ENCODE assay signal across 9 mouse cellular contexts in genomic region chr6:72428036-72428435, GRCm38 (mm10). TPM values are rescaled to one million over a fixed set of nuclear protein-coding genes. Genes with fewer than 3 reads are reported as not detected.
DNase-seq lines count a peak whose midpoint lies in the region; ATAC-seq and TF ChIP-seq lines count a peak whose summit lies in the region.
"Had no signal": no experiment of that assay in that cellular context is flagged by ENCODE, and none has a peak within 500 bp of the region (broad histone marks: within the 10 kb centered on the region; RNA-seq: fewer than 3 reads in every experiment).

No protein-coding gene starts in this region.

- no peak overlapping the region for H3K4me2 ChIP-seq in forebrain, embryonic 11.5 days (ENCODE audit: low read depth, low read length, severe bottlenecking)
- H3K4me2 ChIP-seq in heart, postnatal 0 days (ENCODE audit: low read depth, low read length) = no peak overlapping the region
- no peak overlapping the region for H3K4me2 ChIP-seq in liver, embryonic 13.5 days
- no peak overlapping the region for H3K4me2 ChIP-seq in neural tube, embryonic 11.5 days (ENCODE audit: low read depth)
- no peak overlapping the region for H3K4me2 ChIP-seq in stomach, embryonic 16.5 days (ENCODE audit: low read depth, low read length)
- H3K4me2 ChIP-seq: embryonic facial prominence, embryonic 13.5 days had no signal

- no peak overlapping the region for H3K9ac ChIP-seq in forebrain, embryonic 11.5 days (ENCODE audit: low read length)
- no peak overlapping the region for H3K9ac ChIP-seq in heart, postnatal 0 days (replicated peaks; ENCODE audit: low read depth, low read length)
- no peak overlapping the region for H3K9ac ChIP-seq in liver, embryonic 13.5 days
- no peak overlapping the region for H3K9ac ChIP-seq in neural tube, embryonic 11.5 days (ENCODE audit: low read length)
- no peak overlapping the region for H3K9ac ChIP-seq in stomach, embryonic 16.5 days (ENCODE audit: low read length)
- H3K9ac ChIP-seq: embryonic facial prominence, embryonic 13.5 days had no signal

- no peaks in the 10 kb centered on the region for H3K9me3 ChIP-seq in forebrain, embryonic 11.5 days (ENCODE audit: control insufficient read depth, low read length)
- peaks cover 5% of the 10 kb centered on the region; the same call in 1 of the 2 replicates for H3K9me3 ChIP-seq in heart, postnatal 0 days (replicated peaks; ENCODE audit: control insufficient read depth, low read length)
- no peaks in the 10 kb centered on the region; the same call in 1 of the 2 replicates for H3K9me3 ChIP-seq in liver, embryonic 13.5 days (replicated peaks)
- H3K9me3 ChIP-seq in neural tube, embryonic 11.5 days (ENCODE audit: control insufficient read depth, low read length) = no peaks in the 10 kb centered on the region
- no peaks in the 10 kb centered on the region for H3K9me3 ChIP-seq in stomach, embryonic 16.5 days (replicated peaks; ENCODE audit: control insufficient read depth, low read length)
- H3K9me3 ChIP-seq: embryonic facial prominence, embryonic 13.5 days had no signal

- no peak for TF ChIP-seq POLR2A in bone marrow macrophage, adult 2 months (IDR thresholded peaks at IDR 0.05; ENCODE audit: borderline replicate concordance, low read depth, low read length)

- peaks cover 3% of the 10 kb centered on the region for H3K4me1 ChIP-seq in bone marrow macrophage, adult 2 months (ENCODE audit: control insufficient read depth, insufficient read depth, low read length)
- no peaks in the 10 kb centered on the region for H3K4me1 ChIP-seq in forebrain, embryonic 11.5 days (replicated peaks; ENCODE audit: control insufficient read depth, insufficient read depth, low read length)
- H3K4me1 ChIP-seq in heart, postnatal 0 days (ENCODE audit: control insufficient read depth, insufficient read depth) = no peaks in the 10 kb centered on the region
- H3K4me1 ChIP-seq in liver, embryonic 13.5 days (replicated peaks) = no peaks in the 10 kb centered on the region; the same call in 1 of the 2 replicates
- no peaks in the 10 kb centered on the region for H3K4me1 ChIP-seq in neural tube, embryonic 11.5 days (ENCODE audit: control insufficient read depth, insufficient read depth, low read length)
- no peaks in the 10 kb centered on the region for H3K4me1 ChIP-seq in stomach, embryonic 16.5 days (ENCODE audit: control insufficient read depth, insufficient read depth, low read length)
- H3K4me1 ChIP-seq: embryonic facial prominence, embryonic 13.5 days had no signal

- TF ChIP-seq CTCF in bone marrow macrophage, adult 2 months (IDR thresholded peaks at IDR 0.05; ENCODE audit: low read depth, low read length) = peak; percentile 71
- peak; percentile 82 for TF ChIP-seq CTCF in heart, postnatal 0 days (IDR thresholded peaks at IDR 0.05; ENCODE audit: low read depth)

- WGBS in forebrain, embryonic 11.5 days = 31% methylated on average over 8 of the region's 8 CpGs
- WGBS in heart, postnatal 0 days = 40% methylated on average over 8 of the region's 8 CpGs
- WGBS in liver, embryonic 13.5 days (ENCODE audit: insufficient replicate concordance) = 42% methylated on average over 8 of the region's 8 CpGs
- WGBS in neural tube, embryonic 11.5 days = 39% methylated on average over 8 of the region's 8 CpGs
- 35% methylated on average over 8 of the region's 8 CpGs for WGBS in stomach, embryonic 16.5 days

- H3K27ac ChIP-seq in bone marrow macrophage, adult 2 months (ENCODE audit: insufficient read depth, low read depth, low read length) = no peak overlapping the region
- H3K27ac ChIP-seq in forebrain, embryonic 11.5 days (ENCODE audit: low read depth, low read length) = no peak overlapping the region
- H3K27ac ChIP-seq in heart, postnatal 0 days (ENCODE audit: low read depth) = no peak overlapping the region
- H3K27ac ChIP-seq in liver, embryonic 13.5 days = no peak overlapping the region
- no peak overlapping the region for H3K27ac ChIP-seq in neural tube, embryonic 11.5 days (ENCODE audit: low read depth, low read length)
- H3K27ac ChIP-seq in stomach, embryonic 16.5 days (ENCODE audit: low read length) = no peak overlapping the region
- H3K27ac ChIP-seq: embryonic facial prominence, embryonic 13.5 days had no signal

- peak; percentile 76 for ATAC-seq in CD4-positive, CD25-positive, alpha-beta regulatory T cell, adult 4 months
- peak; percentile 81 for ATAC-seq in forebrain, embryonic 11.5 days (replicated peaks; ENCODE audit: low FRiP score)
- peak; percentile 71 for ATAC-seq in heart, postnatal 0 days (ENCODE audit: insufficient read depth, low read depth)
- ATAC-seq in liver, embryonic 13.5 days (ENCODE audit: low read depth) = peak; percentile 42
- ATAC-seq in neural tube, embryonic 11.5 days (ENCODE audit: insufficient read depth, low FRiP score, low TSS enrichment) = peak; percentile 77; the same call in 1 of the 2 replicates
- peak; percentile 66 for ATAC-seq in stomach, embryonic 16.5 days (ENCODE audit: insufficient read depth, low FRiP score)

- no peak overlapping the region for H3K4me3 ChIP-seq in bone marrow macrophage, adult 2 months (ENCODE audit: insufficient read depth, low read length)
- no peak overlapping the region for H3K4me3 ChIP-seq in forebrain, embryonic 11.5 days (ENCODE audit: low read depth, low read length)
- no peak overlapping the region for H3K4me3 ChIP-seq in heart, postnatal 0 days (ENCODE audit: low read depth, low read length)
- no peak overlapping the region for H3K4me3 ChIP-seq in liver, embryonic 13.5 days (replicated peaks)
- no peak overlapping the region for H3K4me3 ChIP-seq in neural tube, embryonic 11.5 days (ENCODE audit: low read depth, low read length)
- no peak overlapping the region for H3K4me3 ChIP-seq in stomach, embryonic 16.5 days (replicated peaks; ENCODE audit: low read length)
- H3K4me3 ChIP-seq: embryonic facial prominence, embryonic 13.5 days had no signal

- DNase-seq in forebrain, embryonic 11.5 days (ENCODE audit: low spot score) = peak; percentile 83
- peak; percentile 71 for DNase-seq in heart, postnatal 0 days (ENCODE audit: low spot score)
- peak; percentile 86 to 91 for DNase-seq in kidney, postnatal 25 days
- DNase-seq in liver, embryonic 13.5 days = peak; percentile 49
- DNase-seq in neural tube, embryonic 11.5 days (ENCODE audit: low spot score) = peak; percentile 73

- peaks cover 2% of the 10 kb centered on the region; the same call in 1 of the 2 replicates for H3K36me3 ChIP-seq in forebrain, embryonic 11.5 days (ENCODE audit: control insufficient read depth, insufficient read depth, low read length)
- peaks cover 86% of the 10 kb centered on the region for H3K36me3 ChIP-seq in heart, postnatal 0 days (replicated peaks; ENCODE audit: control insufficient read depth, insufficient read depth, low read length)
- H3K36me3 ChIP-seq in liver, embryonic 13.5 days = peaks cover 90% of the 10 kb centered on the region
- H3K36me3 ChIP-seq in neural tube, embryonic 11.5 days (ENCODE audit: control insufficient read depth, insufficient read depth, low read length) = peaks cover 11% of the 10 kb centered on the region
- H3K36me3 ChIP-seq in stomach, embryonic 16.5 days (ENCODE audit: control insufficient read depth, insufficient read depth, low read length) = peaks cover 32% of the 10 kb centered on the region

- no peaks in the 10 kb centered on the region for H3K27me3 ChIP-seq in forebrain, embryonic 11.5 days (ENCODE audit: control insufficient read depth, insufficient read depth, low read length)
- no peaks in the 10 kb centered on the region for H3K27me3 ChIP-seq in heart, postnatal 0 days (ENCODE audit: control insufficient read depth, insufficient read depth, low read length)
- H3K27me3 ChIP-seq in liver, embryonic 13.5 days = no peaks in the 10 kb centered on the region
- H3K27me3 ChIP-seq in neural tube, embryonic 11.5 days (ENCODE audit: control insufficient read depth, insufficient read depth, low read length) = no peaks in the 10 kb centered on the region
- H3K27me3 ChIP-seq in stomach, embryonic 16.5 days (ENCODE audit: control insufficient read depth, insufficient read depth, low read length) = no peaks in the 10 kb centered on the region
- H3K27me3 ChIP-seq: embryonic facial prominence, embryonic 13.5 days had no signal

- no peak for TF ChIP-seq EP300 in heart, postnatal 0 days (IDR thresholded peaks at IDR 0.05; ENCODE audit: low read depth)

RNA-seq across cellular contexts. Expression of gene Mat2a, which starts 11.3 kb away (rescaled TPM):
- 100 to 1,000 TPM; 222 to 239 TPM for polyA plus RNA-seq in CD4-positive, CD25-positive, alpha-beta regulatory T cell, adult 4 months (2017; shearing (Covaris generic))
- 88.0 and 88.8 TPM in 2 replicates for polyA plus RNA-seq in bone marrow macrophage, adult 2 months (2012; ENCODE audit: insufficient read depth, insufficient read length, missing spikeins)
- 504 and 506 TPM in 2 replicates for polyA plus RNA-seq in forebrain, embryonic 11.5 days (2014; fragmentation: Nextera tagmentation; extraction: Ambion mirVana)
- total RNA-seq in heart, postnatal 0 days (2014; rRNA removed; ENCODE audit: low replicate concordance) = 111 and 123 TPM in 2 replicates
- polyA plus RNA-seq in heart, postnatal 0 days (2015; fragmentation: Nextera tagmentation; extraction: Ambion mirVana) = 200 and 229 TPM in 2 replicates
- polyA plus RNA-seq in liver, embryonic 13.5 days (2015; fragmentation: Nextera tagmentation; extraction: Ambion mirVana) = 235 and 254 TPM in 2 replicates
- polyA plus RNA-seq in neural tube, embryonic 11.5 days (2014; fragmentation: Nextera tagmentation; extraction: Ambion mirVana) = 449 TPM in 2 replicates
- 298 and 309 TPM in 2 replicates for polyA plus RNA-seq in stomach, embryonic 16.5 days (2015; fragmentation: Nextera tagmentation; extraction: Ambion mirVana)

RNA-seq across cellular contexts. Expression of gene Ggcx, which starts 13.9 kb away (rescaled TPM):
- polyA plus RNA-seq in CD4-positive, CD25-positive, alpha-beta regulatory T cell, adult 4 months (2017; shearing (Covaris generic)) = 10 to 100 TPM in 1 of 2 experiments, 1 to 10 TPM in 1; 5.6 to 11.6 TPM
- 15.7 and 18.3 TPM in 2 replicates for polyA plus RNA-seq in bone marrow macrophage, adult 2 months (2012; ENCODE audit: insufficient read depth, insufficient read length, missing spikeins)
- polyA plus RNA-seq in forebrain, embryonic 11.5 days (2014; fragmentation: Nextera tagmentation; extraction: Ambion mirVana) = 11.7 and 13.5 TPM in 2 replicates
- 16.8 and 21.9 TPM in 2 replicates for total RNA-seq in heart, postnatal 0 days (2014; rRNA removed; ENCODE audit: low replicate concordance)
- 13.2 and 16.8 TPM in 2 replicates for polyA plus RNA-seq in heart, postnatal 0 days (2015; fragmentation: Nextera tagmentation; extraction: Ambion mirVana)
- polyA plus RNA-seq in liver, embryonic 13.5 days (2015; fragmentation: Nextera tagmentation; extraction: Ambion mirVana) = 15.8 and 21.9 TPM in 2 replicates
- 11.2 and 14.7 TPM in 2 replicates for polyA plus RNA-seq in neural tube, embryonic 11.5 days (2014; fragmentation: Nextera tagmentation; extraction: Ambion mirVana)
- 34.7 and 35.3 TPM in 2 replicates for polyA plus RNA-seq in stomach, embryonic 16.5 days (2015; fragmentation: Nextera tagmentation; extraction: Ambion mirVana)

RNA-seq across cellular contexts. Expression of gene Vamp8, which starts 37.5 kb away (rescaled TPM):
- polyA plus RNA-seq in CD4-positive, CD25-positive, alpha-beta regulatory T cell, adult 4 months (2017; shearing (Covaris generic)) = 100 to 1,000 TPM; 326 to 346 TPM
- 348 and 352 TPM in 2 replicates for polyA plus RNA-seq in bone marrow macrophage, adult 2 months (2012; ENCODE audit: insufficient read depth, insufficient read length, missing spikeins)
- polyA plus RNA-seq in forebrain, embryonic 11.5 days (2014; fragmentation: Nextera tagmentation; extraction: Ambion mirVana) = 34.1 and 35.6 TPM in 2 replicates
- 69.8 and 109 TPM in 2 replicates for total RNA-seq in heart, postnatal 0 days (2014; rRNA removed; ENCODE audit: low replicate concordance)
- polyA plus RNA-seq in heart, postnatal 0 days (2015; fragmentation: Nextera tagmentation; extraction: Ambion mirVana) = 174 and 175 TPM in 2 replicates
- 249 and 260 TPM in 2 replicates for polyA plus RNA-seq in liver, embryonic 13.5 days (2015; fragmentation: Nextera tagmentation; extraction: Ambion mirVana)
- 38.5 and 45.2 TPM in 2 replicates for polyA plus RNA-seq in neural tube, embryonic 11.5 days (2014; fragmentation: Nextera tagmentation; extraction: Ambion mirVana)
- 244 and 269 TPM in 2 replicates for polyA plus RNA-seq in stomach, embryonic 16.5 days (2015; fragmentation: Nextera tagmentation; extraction: Ambion mirVana)

RNA-seq across cellular contexts. Expression of gene Vamp5, which starts 47.8 kb away (rescaled TPM):
- 10 to 100 TPM; 66.7 to 70.3 TPM for polyA plus RNA-seq in CD4-positive, CD25-positive, alpha-beta regulatory T cell, adult 4 months (2017; shearing (Covaris generic))
- polyA plus RNA-seq in bone marrow macrophage, adult 2 months (2012; ENCODE audit: insufficient read depth, insufficient read length, missing spikeins) = 5.3 and 10.5 TPM in 2 replicates
- 8.1 and 11.9 TPM in 2 replicates for polyA plus RNA-seq in forebrain, embryonic 11.5 days (2014; fragmentation: Nextera tagmentation; extraction: Ambion mirVana)
- 19.5 and 39.8 TPM in 2 replicates for total RNA-seq in heart, postnatal 0 days (2014; rRNA removed; ENCODE audit: low replicate concordance)
- 49.0 and 52.9 TPM in 2 replicates for polyA plus RNA-seq in heart, postnatal 0 days (2015; fragmentation: Nextera tagmentation; extraction: Ambion mirVana)
- 99.0 and 99.7 TPM in 2 replicates for polyA plus RNA-seq in liver, embryonic 13.5 days (2015; fragmentation: Nextera tagmentation; extraction: Ambion mirVana)
- polyA plus RNA-seq in neural tube, embryonic 11.5 days (2014; fragmentation: Nextera tagmentation; extraction: Ambion mirVana) = 13.4 and 16.3 TPM in 2 replicates
- 25.2 and 30.4 TPM in 2 replicates for polyA plus RNA-seq in stomach, embryonic 16.5 days (2015; fragmentation: Nextera tagmentation; extraction: Ambion mirVana)
